Mouse (Mus musculus) lung, postnatal 0 days (tissue): ENCODE results near the gene Cygb.

Experiments
- CTCF ChIP-seq: IDR thresholded peaks from 2 replicates; pipeline ENCODE4 v1.5.1; 2016; ENCODE audit warnings: antibody characterized with exemption, mild to moderate bottlenecking
- EP300 ChIP-seq: IDR thresholded peaks from 2 replicates; pipeline ENCODE4 v1.6.1; 2016; ENCODE audit warnings: antibody characterized with exemption, mild to moderate bottlenecking, control low read depth

- no peak for TF ChIP-seq CTCF
- no peak for TF ChIP-seq EP300
Measured at GRCm38 (mm10) chr11:116671845-116672434, 17.8 kb upstream of the Cygb start.
